Mouse (Mus musculus) heart, embryonic 16.5 days (tissue): ENCODE results near the gene Tcf7. TPM values are rescaled to one million over a fixed set of nuclear protein-coding genes. Genes with fewer than 3 reads are reported as not detected.
"Not testable (repeated sequence)": the region's sequence is repeated elsewhere in the genome, so short reads cannot be mapped to it uniquely, and the experiment has no call there.

Source experiments
- ATAC-seq: fragments of 200-750 bp; cut with Nextera tagmentation; replicated peaks from 2 replicates; pipeline ENCODE4 v1.8.0; 2017; ENCODE audit warnings: moderate number of reproducible peaks; ENCODE audit not compliant: insufficient read depth, low FRiP score; ENCODE audit errors: extremely low read depth
- H3K27ac ChIP-seq: fragments of 300-500 bp; sonication (generic); 2 replicates; pipeline ENCODE4 v1.5.1; 2014; ENCODE audit warnings: mild to moderate bottlenecking, low read length, control low read depth, moderate library complexity
- H3K27me3 ChIP-seq: fragments of 300-500 bp; sonication (generic); 2 replicates; pipeline ENCODE4 v1.6.1; 2014; ENCODE audit warnings: low read length, mixed read lengths; ENCODE audit not compliant: control insufficient read depth, insufficient read depth
- H3K36me3 ChIP-seq: fragments of 300-500 bp; sonication (generic); 2 replicates; pipeline ENCODE4 v1.6.1; 2014; ENCODE audit not compliant: control insufficient read depth, insufficient read depth
- H3K4me1 ChIP-seq: fragments of 300-500 bp; sonication (generic); 2 replicates; pipeline ENCODE4 v1.6.1; 2014; ENCODE audit warnings: low read length, mixed read lengths; ENCODE audit not compliant: control insufficient read depth, insufficient read depth
- H3K4me2 ChIP-seq: fragments of 300-500 bp; sonication (generic); 2 replicates; pipeline ENCODE4 v1.6.1; 2014; ENCODE audit warnings: low read depth, mild to moderate bottlenecking, control low read depth, low read length
- H3K4me3 ChIP-seq: fragments of 300-500 bp; sonication (generic); 2 replicates; pipeline ENCODE4 v1.5.1; 2014; ENCODE audit warnings: mild to moderate bottlenecking, control low read depth, low read length
- H3K9ac ChIP-seq: fragments of 300-500 bp; sonication (generic); 2 replicates; pipeline ENCODE4 v1.6.1; 2014; ENCODE audit warnings: low read length, control low read depth
- H3K9me3 ChIP-seq: fragments of 300-500 bp; sonication (generic); replicated peaks from 2 replicates; pipeline ENCODE4 v1.6.1; 2016; ENCODE audit warnings: low read length; ENCODE audit not compliant: control insufficient read depth
- WGBS: fragments of 180-500 bp; shearing (Covaris S2); extraction: QIAGEN DNeasy Blood & Tissue Kit; methylation state at CpG from one replicate; pipeline ENCODE4 v1.1.7; 2014; 5-methylcytosine and 5-hydroxymethylcytosine counted together
- polyA plus RNA-seq: library from polyadenylated mRNA; unstranded; fragments of >200 nt; fragmentation: Nextera tagmentation; extraction: Ambion mirVana; gene quantifications from 2 replicates; pipeline ENCODE4 v1.2.1, GENCODE M21; 2015

Tcf7 gene
- polyA plus RNA-seq, 1 experiment from 2014 or later = 65.0 TPM

DNA sequence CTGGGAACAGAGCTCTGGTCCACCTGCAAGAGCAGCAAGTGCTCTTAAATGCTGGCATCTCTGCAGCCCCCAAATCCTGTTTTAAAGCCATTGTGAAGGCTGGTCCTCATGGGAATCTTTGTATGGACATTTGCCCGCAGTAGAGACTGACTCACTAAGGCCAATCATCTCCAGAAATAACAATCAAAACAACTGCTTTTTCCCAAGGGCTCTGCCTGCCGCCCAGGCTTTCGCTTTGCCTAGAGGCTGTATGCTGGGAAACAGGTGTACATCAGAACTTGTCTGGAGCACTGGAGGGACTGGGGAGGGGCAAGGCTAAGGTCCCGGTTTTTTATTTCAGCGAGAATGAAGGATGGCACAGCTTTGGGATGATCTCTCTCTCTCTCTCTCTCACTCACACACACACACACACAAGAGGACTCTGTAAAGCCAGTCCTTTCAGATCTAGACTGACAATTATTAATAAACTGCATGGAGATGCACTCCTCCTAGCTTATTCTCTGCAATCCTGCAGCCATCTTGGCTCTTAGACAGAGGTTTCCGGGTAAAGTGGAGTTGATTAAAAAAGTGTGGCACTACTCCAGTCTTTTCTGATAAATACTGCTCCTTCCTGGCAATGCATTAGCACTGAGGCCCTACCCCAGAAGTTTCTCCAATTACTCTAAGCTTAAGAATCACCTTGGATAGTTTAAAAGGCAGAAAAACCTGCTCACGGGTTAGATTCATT lies 53.9 kb downstream of the Tcf7 start:
- no peak overlapping the region for H3K4me3 ChIP-seq
- H3K4me1 ChIP-seq = peaks cover 16% of the 10 kb centered on the region
- no peak overlapping the region for H3K4me2 ChIP-seq
- H3K27ac ChIP-seq = no peak overlapping the region
- ATAC-seq = no peak
- H3K27me3 ChIP-seq = no peaks in the 10 kb centered on the region
- no peaks in the 10 kb centered on the region for H3K36me3 ChIP-seq
- H3K9me3 ChIP-seq = no peaks in the 10 kb centered on the region
- 68% methylated on average over 7 of the region's 7 CpGs for WGBS
- H3K9ac ChIP-seq = no peak overlapping the region

DNA sequence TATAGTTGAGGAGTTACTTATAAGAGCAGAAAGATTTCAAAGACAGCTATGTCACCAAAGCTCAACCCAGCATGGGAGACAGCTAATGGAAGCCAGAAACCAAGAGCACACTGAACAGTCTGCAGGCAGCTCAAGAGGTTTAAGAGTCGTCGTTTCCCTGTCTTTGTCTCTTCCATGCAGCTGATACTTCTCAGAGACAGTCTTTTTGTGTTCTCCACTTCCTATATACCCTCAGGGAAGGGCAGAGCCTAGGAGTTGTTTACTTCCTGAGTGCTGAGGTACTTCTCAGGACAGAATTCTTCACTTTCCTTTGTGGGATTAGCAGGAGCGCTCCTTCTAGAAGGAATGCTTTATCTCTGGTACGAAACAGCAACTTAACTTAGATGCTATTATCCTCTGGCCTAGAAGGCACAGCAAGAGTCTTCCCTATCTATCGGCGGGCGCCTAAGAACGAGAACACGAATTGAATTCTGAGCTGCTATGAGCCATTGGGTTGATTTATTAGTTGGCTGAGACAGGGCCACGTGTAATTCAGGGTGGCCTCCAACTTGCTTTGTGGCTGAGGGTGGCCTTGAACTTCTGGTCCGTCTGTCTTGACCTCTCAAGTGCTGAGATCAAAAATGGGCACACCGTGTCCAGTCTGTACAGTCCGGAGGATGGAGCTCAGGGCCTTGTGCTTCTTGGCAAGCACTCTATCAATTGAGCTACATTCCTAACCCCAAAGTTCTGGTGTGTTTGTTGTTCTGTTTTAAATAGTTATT lies 55.2 kb downstream of the Tcf7 start:
- 73% methylated on average over 13 of the region's 13 CpGs for WGBS

GRCm38 (mm10) chr11:52227053-52227452 lies 55.8 kb downstream of the Tcf7 start:
- no peaks in the 10 kb centered on the region for H3K9me3 ChIP-seq
- H3K27me3 ChIP-seq = no peaks in the 10 kb centered on the region
- no peak overlapping the region for H3K4me2 ChIP-seq
- H3K36me3 ChIP-seq = no peaks in the 10 kb centered on the region
- no peak overlapping the region for H3K4me3 ChIP-seq
- peaks cover 6% of the 10 kb centered on the region; the same call in 1 of the 2 replicates for H3K4me1 ChIP-seq
- no peak overlapping the region for H3K9ac ChIP-seq
- no peak for ATAC-seq
- 75% methylated on average over 3 of the region's 3 CpGs for WGBS
- no peak overlapping the region for H3K27ac ChIP-seq

More for the DNA sequence above, 55.2 kb downstream of the Tcf7 start:
- no peak for ATAC-seq
- H3K9ac ChIP-seq = no peak overlapping the region
- no peak overlapping the region for H3K4me3 ChIP-seq
- no peak overlapping the region for H3K27ac ChIP-seq
- H3K36me3 ChIP-seq = no peaks in the 10 kb centered on the region
- no peaks in the 10 kb centered on the region for H3K9me3 ChIP-seq
- peaks cover 6% of the 10 kb centered on the region; the same call in 1 of the 2 replicates for H3K4me1 ChIP-seq
- H3K4me2 ChIP-seq = no peak overlapping the region
- no peaks in the 10 kb centered on the region for H3K27me3 ChIP-seq

DNA sequence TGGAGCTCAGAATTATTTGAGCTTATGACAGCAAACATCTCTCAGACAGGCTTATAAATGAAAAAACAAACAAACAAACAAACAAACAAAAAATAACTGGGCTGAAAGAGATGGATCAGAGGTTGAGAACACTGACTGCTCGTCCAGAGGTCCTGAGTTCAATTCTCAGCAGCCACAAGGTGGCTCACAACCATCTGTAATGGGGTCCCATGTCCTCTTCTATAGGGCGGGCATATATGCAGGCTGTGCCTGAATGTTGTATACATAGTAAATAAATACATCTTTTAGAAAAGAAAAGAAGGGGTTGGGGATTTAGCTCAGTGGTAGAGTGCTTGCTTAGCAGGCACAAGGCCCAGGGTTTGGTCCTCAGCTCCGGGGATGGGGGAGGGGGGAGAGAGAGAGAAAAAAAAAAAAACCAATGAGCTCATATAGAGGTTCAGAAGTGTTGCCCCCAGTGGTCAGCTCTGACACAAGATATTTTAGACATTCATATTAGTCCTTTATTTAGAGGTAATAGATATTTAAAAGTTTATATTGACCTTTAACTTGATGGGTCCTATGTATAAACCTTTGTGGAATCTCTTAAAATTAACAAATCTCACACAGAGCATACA lies 56.7 kb downstream of the Tcf7 start:
- no peaks in the 10 kb centered on the region for H3K36me3 ChIP-seq
- no peak overlapping the region for H3K9ac ChIP-seq
- H3K4me2 ChIP-seq = no peak overlapping the region
- peaks cover 6% of the 10 kb centered on the region; the same call in 1 of the 2 replicates for H3K4me1 ChIP-seq
- H3K4me3 ChIP-seq = no peak overlapping the region
- no peak for ATAC-seq
- H3K9me3 ChIP-seq = no peaks in the 10 kb centered on the region
- H3K27ac ChIP-seq = no peak overlapping the region
- H3K27me3 ChIP-seq = no peaks in the 10 kb centered on the region
- 51% methylated on average over 3 of the region's 3 CpGs for WGBS

DNA sequence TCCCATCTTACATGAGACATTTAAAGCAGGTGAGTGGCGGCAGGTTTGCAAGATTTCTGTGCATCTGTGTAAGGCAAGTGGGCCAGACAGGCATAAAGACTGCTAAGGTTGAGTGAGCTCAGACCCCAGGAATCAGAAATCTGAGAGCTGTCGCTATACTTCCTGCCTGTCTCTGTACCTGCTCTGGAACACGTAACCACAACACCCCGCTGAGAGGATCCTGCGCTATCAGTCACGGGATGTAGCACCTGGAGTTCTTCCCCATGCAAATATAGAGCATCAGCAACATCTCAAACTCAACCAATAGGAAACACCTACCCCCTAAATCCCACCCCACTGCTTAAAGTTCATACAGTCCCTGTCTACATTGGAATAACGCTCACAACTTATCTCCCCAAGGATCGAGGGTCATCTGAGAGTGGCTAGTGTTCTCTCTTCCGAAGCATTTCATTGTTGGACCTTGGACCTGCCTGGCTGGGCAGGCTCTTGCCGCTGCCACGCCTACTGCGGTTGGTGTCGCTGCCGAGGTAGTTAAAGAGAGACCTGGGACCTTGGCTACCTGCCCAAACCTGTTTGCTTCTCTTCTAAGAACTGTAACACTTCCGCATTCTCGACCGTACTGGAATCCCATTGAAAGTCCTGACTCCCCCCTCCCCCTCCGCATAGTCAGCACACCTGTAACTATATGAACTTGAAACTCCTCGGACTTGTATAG lies 58.7 kb downstream of the Tcf7 start:
- H3K4me2 ChIP-seq = peak overlapping the region; percentile 69
- no peak overlapping the region for H3K27ac ChIP-seq
- 7% methylated on average over 19 of the region's 19 CpGs for WGBS
- H3K9me3 ChIP-seq = no peaks in the 10 kb centered on the region
- H3K36me3 ChIP-seq = no peaks in the 10 kb centered on the region
- H3K4me3 ChIP-seq = peak overlapping the region; percentile 36
- no peaks in the 10 kb centered on the region for H3K27me3 ChIP-seq
- peak overlapping the region; percentile 38; the same call in 1 of the 2 replicates for H3K9ac ChIP-seq
- ATAC-seq = no peak
- 0 out of 2 replicates have a peak, but pooled peaks cover 3% of the 10 kb centered on the region for H3K4me1 ChIP-seq

GRCm38 (mm10) chr11:52222891-52223290 lies 59.9 kb downstream of the Tcf7 start:
- no peak for ATAC-seq
- Histone ChIP-seq H3K36me3 (no peaks in the 10 kb centered on the region), H3K27ac (no peak overlapping the region), H3K4me2 (no peak overlapping the region), H3K9me3 (no peaks in the 10 kb centered on the region), H3K4me1 (0 out of 2 replicates have a peak, but pooled peaks cover 3% of the 10 kb centered on the region), H3K27me3 (no peaks in the 10 kb centered on the region), H3K9ac (no peak overlapping the region), H3K4me3 (no peak overlapping the region)
- WGBS = 72% methylated on average over 6 of the region's 6 CpGs

DNA sequence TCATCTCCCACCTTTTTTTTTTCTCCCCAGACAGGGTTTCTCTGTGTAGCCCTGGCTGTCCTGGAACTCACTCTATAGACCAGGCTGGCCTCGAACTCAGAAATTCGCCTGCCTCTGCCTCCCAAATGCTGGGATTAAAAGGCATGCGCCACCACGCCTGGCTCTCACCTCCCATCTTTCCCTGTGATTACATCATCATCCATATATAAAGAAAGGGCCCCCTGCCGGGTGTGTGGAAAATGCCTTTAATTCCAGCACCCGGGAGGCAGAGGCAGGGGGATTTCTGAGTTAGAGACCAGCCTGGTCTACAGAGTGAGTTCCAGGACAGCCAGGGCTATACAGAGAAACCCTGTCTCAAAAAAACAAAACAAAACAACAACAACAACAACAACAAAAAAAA lies 60.9 kb downstream of the Tcf7 start:
- 77% methylated on average over 6 of the region's 6 CpGs for WGBS
- H3K9me3 ChIP-seq, H3K4me2 ChIP-seq, H3K4me3 ChIP-seq, H3K36me3 ChIP-seq, H3K4me1 ChIP-seq, H3K9ac ChIP-seq, H3K27me3 ChIP-seq, H3K27ac ChIP-seq, ATAC-seq: not testable (repeated sequence)

DNA sequence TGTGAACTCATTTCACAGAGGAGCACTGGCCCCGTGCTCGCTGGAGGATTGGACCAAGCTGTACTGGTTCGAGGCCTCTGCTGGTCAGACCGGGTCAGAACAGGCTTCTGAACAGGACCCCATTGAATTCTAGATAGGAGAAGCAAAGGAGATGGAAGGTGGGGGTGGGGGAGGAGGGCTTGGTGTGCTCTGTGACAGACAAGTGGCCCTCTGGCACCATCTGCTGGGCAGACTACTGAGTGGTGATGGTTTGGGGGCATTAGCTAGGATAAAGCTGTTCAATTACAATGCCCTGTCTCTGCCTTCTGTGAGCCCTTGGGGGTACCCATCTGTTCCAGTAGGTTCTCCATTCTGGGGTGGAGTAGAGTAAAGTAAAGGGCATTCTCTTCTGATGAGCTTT lies 62.5 kb downstream of the Tcf7 start:
- ATAC-seq = peak; percentile 58; the same call in 1 of the 2 replicates
- Histone ChIP-seq H3K36me3 (no peaks in the 10 kb centered on the region), H3K4me1 (0 out of 2 replicates have a peak, but pooled peaks cover 3% of the 10 kb centered on the region), H3K9me3 (no peaks in the 10 kb centered on the region), H3K27me3 (no peaks in the 10 kb centered on the region), H3K4me2 (no peak overlapping the region), H3K4me3 (no peak overlapping the region), H3K9ac (no peak overlapping the region), H3K27ac (no peak overlapping the region)
- 9% methylated on average over 4 of the region's 4 CpGs for whole genome bisulfite sequencing
